Mouse (Mus musculus) liver, embryonic 14.5 days (tissue): ENCODE results near the gene Trpm5.

Experiments used
- CTCF ChIP-seq: IDR thresholded peaks from 2 replicates; pipeline ENCODE4 v1.5.1; 2016; ENCODE audit warnings: antibody characterized with exemption, low read depth, control low read depth
- EP300 ChIP-seq: IDR thresholded peaks from 2 replicates; pipeline ENCODE4 v1.6.1; 2016; ENCODE audit warnings: antibody characterized with exemption, low read depth

DNA sequence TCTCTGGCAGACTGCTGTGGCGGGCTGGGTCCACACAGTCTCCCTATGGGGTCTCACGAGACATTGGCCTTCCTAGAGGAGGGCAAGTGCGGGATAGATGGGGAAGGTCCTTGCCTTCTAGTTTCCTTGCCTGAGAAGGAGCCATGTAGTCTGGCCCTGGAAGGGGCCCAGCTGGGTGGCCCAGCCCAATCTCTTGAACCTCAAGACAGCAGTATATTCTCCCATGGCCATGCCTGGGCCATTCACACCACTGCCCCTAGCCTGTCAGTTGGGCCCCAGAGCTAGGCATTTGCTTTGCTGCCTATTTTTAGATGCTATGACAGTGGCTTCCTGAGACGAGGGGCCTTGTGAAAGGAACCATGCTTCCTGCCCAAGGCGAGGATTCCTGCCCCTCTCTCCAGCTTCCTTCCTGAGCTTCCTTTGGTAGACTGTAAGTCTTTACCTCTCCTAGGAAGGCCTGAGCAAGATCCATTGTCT lies 36.2 kb downstream of the Trpm5 start:
- TF ChIP-seq CTCF (no peak), EP300 (no peak)
